Mouse (Mus musculus) splenic B cell, adult 2 months (primary cell): ENCODE data around the gene Rnf212b.
"Not testable (repeated sequence)": the region's sequence is repeated elsewhere in the genome, so short reads cannot be mapped to it uniquely, and the experiment has no call there.

Experiments used
- DNase-seq: peaks from one replicate; pipeline ENCODE4 v3.0.0-alpha.2; 2011; ENCODE audit warnings: low read depth, low spot score
- H3K27me3 ChIP-seq: 2 replicates; pipeline ENCODE4 v1.6.1; 2012; ENCODE audit warnings: mild to moderate bottlenecking, low read length, moderate library complexity, mixed read lengths; ENCODE audit not compliant: control insufficient read depth, poor library complexity, insufficient read depth, severe bottlenecking
- H3K36me3 ChIP-seq: 2 replicates; pipeline ENCODE4 v1.6.1; 2012; ENCODE audit warnings: mild to moderate bottlenecking, low read length, moderate library complexity, mixed read lengths; ENCODE audit not compliant: control insufficient read depth, poor library complexity, insufficient read depth, severe bottlenecking

The Rnf212b gene

GRCm38 (mm10) chr14:54813991-54814390 lies at the start of gene Rnf212b:
TSS of gene Rnf212b (plus strand) at chr14:54814141.
- Histone ChIP-seq H3K36me3 (no peaks in the 10 kb centered on the region), H3K27me3 (no peaks in the 10 kb centered on the region)
- no peak for DNase-seq

GRCm38 (mm10) chr14:54766937-54767336 lies 47.0 kb upstream of the Rnf212b start:
- H3K36me3 ChIP-seq, H3K27me3 ChIP-seq, DNase-seq: not testable (repeated sequence)

GRCm38 (mm10) chr14:54768314-54769067 lies 45.5 kb upstream of the Rnf212b start:
- Histone ChIP-seq H3K27me3 (no peaks in the 10 kb centered on the region), H3K36me3 (no peaks in the 10 kb centered on the region)
- DNase-seq, result no peak

DNA sequence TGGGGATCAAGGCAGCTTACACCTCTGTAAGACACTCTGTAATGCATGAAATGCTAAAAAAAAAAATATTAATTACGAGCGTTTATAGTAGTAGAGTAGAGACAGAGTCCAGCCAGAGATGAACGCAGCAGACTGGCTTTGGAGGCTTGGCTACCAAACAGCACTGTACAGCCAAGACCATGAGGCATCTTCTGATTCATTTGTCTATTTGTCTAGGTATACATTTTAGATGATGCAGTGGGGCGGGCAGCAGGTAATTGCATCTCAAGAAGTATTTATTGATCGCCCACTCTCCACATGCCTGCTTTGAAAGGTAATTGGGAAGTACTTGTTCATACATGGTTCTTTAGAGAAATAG lies 44.9 kb upstream of the Rnf212b start:
- no peak for DNase-seq
- H3K36me3 ChIP-seq, result no peaks in the 10 kb centered on the region

GRCm38 (mm10) chr14:54770373-54770772 lies 43.6 kb upstream of the Rnf212b start:
- DNase-seq, result no peak
- Histone ChIP-seq H3K36me3 (no peaks in the 10 kb centered on the region), H3K27me3 (no peaks in the 10 kb centered on the region)

More for the DNA sequence above, 44.9 kb upstream of the Rnf212b start:
- no peaks in the 10 kb centered on the region for H3K27me3 ChIP-seq

DNA sequence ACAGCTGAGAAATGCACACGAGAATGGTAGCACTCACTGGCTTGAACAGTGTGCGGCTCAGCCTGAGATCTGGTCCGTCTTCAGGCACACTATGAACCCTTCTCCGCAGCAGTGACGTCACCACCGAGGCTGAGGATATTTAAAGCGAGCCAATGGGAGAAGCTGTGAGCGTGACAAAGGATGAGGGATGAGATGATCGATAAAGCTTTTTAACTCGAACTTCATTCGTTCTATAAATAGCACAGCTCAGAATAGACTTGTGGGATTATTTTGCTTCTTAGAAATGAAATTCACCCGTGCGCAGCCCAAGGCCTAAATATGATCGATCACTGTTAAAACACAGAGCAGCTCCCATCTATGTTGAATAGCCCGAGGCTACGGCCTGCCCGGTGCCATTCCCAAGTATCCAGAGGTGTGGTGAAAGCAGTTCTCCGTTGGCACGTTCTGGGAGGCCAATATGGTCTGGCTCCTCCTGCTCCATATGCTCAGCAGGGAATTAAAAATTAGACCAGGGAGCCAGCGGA lies 41.5 kb upstream of the Rnf212b start:
- DNase-seq, result no peak
- no peaks in the 10 kb centered on the region for H3K27me3 ChIP-seq
- H3K36me3 ChIP-seq, result no peaks in the 10 kb centered on the region

GRCm38 (mm10) chr14:54775534-54776041 lies 38.4 kb upstream of the Rnf212b start:
- no peaks in the 10 kb centered on the region for H3K36me3 ChIP-seq
- H3K27me3 ChIP-seq, result no peaks in the 10 kb centered on the region
- no peak for DNase-seq

DNA sequence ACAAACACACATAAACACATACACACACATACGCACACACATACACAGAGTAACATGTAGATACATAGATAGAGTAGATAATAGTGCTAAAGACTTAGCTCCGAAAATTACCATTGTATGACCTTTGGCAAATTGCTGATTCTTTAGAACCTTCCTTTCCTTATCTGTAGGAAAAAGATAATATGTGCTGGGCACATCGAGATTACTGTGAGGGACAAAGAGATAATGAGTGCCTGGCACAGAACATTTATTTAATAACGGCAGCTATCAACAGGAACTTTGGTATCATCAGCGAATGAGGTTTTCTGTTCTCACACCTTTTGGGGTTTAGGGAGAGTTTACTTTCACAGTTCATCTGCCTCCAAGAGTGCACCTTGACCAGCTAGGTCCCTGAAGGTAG lies 37.2 kb upstream of the Rnf212b start:
- Histone ChIP-seq H3K27me3 (no peaks in the 10 kb centered on the region), H3K36me3 (no peaks in the 10 kb centered on the region)
- no peak for DNase-seq

DNA sequence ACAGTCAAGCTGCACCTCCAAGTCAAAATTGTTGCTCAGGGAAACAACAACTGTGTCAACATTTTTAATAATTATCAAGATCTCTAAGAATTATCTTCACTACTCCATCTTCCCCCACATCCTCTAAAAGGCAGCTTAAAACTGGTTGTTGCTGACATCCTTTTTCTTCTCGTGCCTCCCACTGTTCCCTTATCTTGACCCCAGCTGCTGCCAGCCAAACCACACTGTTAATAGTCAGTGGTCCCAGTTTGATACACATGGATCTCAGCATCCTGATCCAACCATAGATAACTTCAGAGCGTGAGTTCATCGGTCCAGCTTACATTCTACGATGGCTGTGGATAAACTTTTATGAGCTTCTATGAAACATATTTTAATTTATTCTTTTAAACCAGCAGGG lies 36.0 kb upstream of the Rnf212b start:
- no peaks in the 10 kb centered on the region for H3K36me3 ChIP-seq
- DNase-seq, result no peak
- no peaks in the 10 kb centered on the region for H3K27me3 ChIP-seq

DNA sequence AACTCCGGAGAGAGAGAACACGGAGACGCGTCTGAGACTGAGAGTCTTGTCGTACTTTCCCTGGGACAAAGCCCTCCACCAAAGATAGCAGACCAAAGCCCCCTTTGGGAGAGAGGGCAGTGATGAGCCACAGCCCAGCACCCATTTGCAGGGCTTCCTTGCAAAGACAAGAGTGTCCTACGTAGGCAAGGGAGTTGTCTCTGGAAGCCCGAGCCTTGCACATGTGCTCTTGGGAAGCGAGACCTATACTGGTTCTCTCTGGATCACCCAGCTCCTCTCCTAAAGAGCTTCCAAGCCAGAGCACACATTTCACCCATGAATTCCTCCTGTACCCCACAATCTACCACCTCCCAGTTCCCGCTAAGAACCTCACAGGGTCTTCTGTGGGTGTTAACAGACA lies 33.9 kb upstream of the Rnf212b start:
- H3K36me3 ChIP-seq, result no peaks in the 10 kb centered on the region
- no peak for DNase-seq
- H3K27me3 ChIP-seq, result no peaks in the 10 kb centered on the region

GRCm38 (mm10) chr14:54780836-54781609 lies 32.9 kb upstream of the Rnf212b start:
- no peaks in the 10 kb centered on the region for H3K36me3 ChIP-seq
- H3K27me3 ChIP-seq, result no peaks in the 10 kb centered on the region
- peak; percentile 12 for DNase-seq

DNA sequence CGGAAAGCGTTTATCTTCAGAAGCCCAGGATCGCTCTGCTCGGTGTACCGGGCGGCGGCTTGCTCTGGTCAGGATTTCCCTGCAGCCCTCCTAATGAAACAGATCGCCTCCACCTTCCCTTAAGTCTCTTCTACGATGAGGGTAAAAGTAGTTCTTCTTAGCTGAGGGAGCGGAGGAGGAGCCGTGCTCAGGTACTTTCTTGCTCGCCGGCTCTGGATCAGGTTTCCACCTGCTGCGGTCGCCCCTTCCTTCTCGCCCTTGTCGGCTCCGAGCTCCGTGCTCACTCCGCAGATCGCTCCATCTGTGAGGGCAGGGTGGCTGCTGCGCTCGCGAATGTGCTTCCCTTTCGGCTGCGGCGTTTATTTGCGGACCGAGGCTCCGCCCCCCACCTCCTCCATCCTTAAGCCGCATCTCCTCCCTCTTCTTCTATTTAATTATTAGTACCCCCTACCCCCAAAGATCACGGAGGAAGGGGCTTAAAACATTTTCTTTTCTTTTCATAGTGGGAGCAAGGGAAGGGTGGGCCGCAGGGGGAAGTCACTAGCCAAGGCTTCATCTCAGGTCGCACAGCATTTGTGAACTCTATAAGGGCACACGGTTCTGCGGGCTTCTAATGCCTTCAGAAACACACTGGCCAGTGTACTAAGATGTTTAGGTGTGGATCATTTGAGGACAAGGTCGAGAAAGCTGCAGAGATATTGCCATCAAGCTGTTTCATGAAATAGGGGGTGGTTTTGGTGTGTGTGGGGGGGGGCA lies 32.2 kb upstream of the Rnf212b start, which contains the start of gene Slc7a8:
TSS of gene Slc7a8 (minus strand) at position 337 of the 756 bp plus-strand sequence.
- DNase-seq, result peak; percentile 46
- no peaks in the 10 kb centered on the region for H3K36me3 ChIP-seq
- no peaks in the 10 kb centered on the region for H3K27me3 ChIP-seq

DNA sequence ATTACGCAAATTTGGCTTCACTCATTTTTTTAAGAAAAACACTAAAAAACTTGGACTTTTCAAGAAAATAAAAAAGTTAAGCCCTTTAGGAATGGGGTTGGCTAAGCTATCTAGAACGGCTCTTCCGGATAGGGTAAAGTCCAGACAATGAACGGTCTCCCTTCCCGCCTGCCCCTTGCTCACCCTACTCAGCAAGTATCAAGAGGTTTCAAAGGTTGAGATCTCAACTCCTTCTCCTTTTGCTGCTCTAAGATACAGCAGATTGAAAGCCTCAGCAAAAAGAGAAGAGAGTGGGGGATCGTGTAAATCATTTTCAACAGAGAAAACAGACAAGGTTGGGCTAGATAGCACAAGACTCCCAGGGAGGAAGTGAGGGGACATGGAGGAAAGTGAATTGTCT lies 31.0 kb upstream of the Rnf212b start:
- no peaks in the 10 kb centered on the region for H3K36me3 ChIP-seq
- H3K27me3 ChIP-seq, result no peaks in the 10 kb centered on the region
- DNase-seq, result no peak

- no peaks in the 10 kb centered on the region for H3K27me3 ChIP-seq
- peak; percentile 74 for DNase-seq
- H3K36me3 ChIP-seq, result no peaks in the 10 kb centered on the region
Measured at GRCm38 (mm10) chr14:54785898-54786297, 28.0 kb upstream of the Rnf212b start.
